Mouse (Mus musculus) CH12.LX (cell line): Measurements from ENCODE around the gene Ttc3. TPM values are rescaled to one million over a fixed set of nuclear protein-coding genes. Genes with fewer than 3 reads are reported as not detected.

Source experiments
- DNase-seq: peaks from one replicate; pipeline ENCODE4 v3.0.0-alpha.2; 2013; ENCODE audit errors: extremely low read depth
- H3K27ac ChIP-seq: 2 replicates; pipeline ENCODE4 v1.5.1; 2012; ENCODE audit warnings: low read depth, mild to moderate bottlenecking, control low read depth, moderate library complexity; ENCODE audit not compliant: insufficient read depth
- H3K27me3 ChIP-seq: replicated peaks from 2 replicates; pipeline ENCODE3; 2012; ENCODE audit warnings: inconsistent platforms
- H3K36me3 ChIP-seq, 2 experiments: replicated peaks in 1 of 2; 2 replicates each; pipeline versions ENCODE3 to v1.6.1; 2012; ENCODE audit warnings: inconsistent platforms in 1 of 2, low read length in 1 of 2, mild to moderate bottlenecking in 1 of 2, mixed read lengths in 1 of 2, moderate library complexity in 1 of 2; ENCODE audit not compliant: control insufficient read depth in 1 of 2, insufficient read depth in 1 of 2
- H3K4me1 ChIP-seq, 2 experiments: 2 replicates each; pipeline ENCODE4 v1.6.1; 2012; ENCODE audit warnings: inconsistent platforms in 1 of 2, moderate library complexity in 1 of 2; ENCODE audit not compliant: insufficient read depth in 2 of 2, control insufficient read depth in 1 of 2
- H3K4me2 ChIP-seq: 2 replicates; pipeline ENCODE4 v1.6.1; 2012; ENCODE audit warnings: low read depth, mild to moderate bottlenecking, control low read depth; ENCODE audit not compliant: poor library complexity, insufficient read depth, severe bottlenecking
- H3K4me3 ChIP-seq, 3 experiments: fragments of 150-350 bp in 1 of 3; sonication (generic) in 1 of 3; replicated peaks in 1 of 3; 2 replicates each; pipeline versions ENCODE3 to v1.5.1; 2011 to 2012; ENCODE audit warnings: low read depth in 2 of 3, low read length in 2 of 3, mild to moderate bottlenecking in 2 of 3, moderate library complexity in 2 of 3, control low read depth in 1 of 3, improper control_type of control experiment in 1 of 3, inconsistent platforms in 1 of 3, mixed read lengths in 1 of 3; ENCODE audit not compliant: poor library complexity in 1 of 3
- H3K79me2 ChIP-seq: replicated peaks from 2 replicates; pipeline ENCODE4 v1.6.1; 2012; ENCODE audit warnings: mild to moderate bottlenecking, moderate library complexity; ENCODE audit not compliant: control insufficient read depth, poor library complexity, insufficient read depth, severe bottlenecking; ENCODE audit errors: extremely low read depth
- H3K9ac ChIP-seq: 2 replicates; pipeline ENCODE4 v1.6.1; 2012; ENCODE audit warnings: low read depth, mild to moderate bottlenecking, control low read depth, moderate library complexity; ENCODE audit not compliant: insufficient read depth
- H3K9me3 ChIP-seq: replicated peaks from 2 replicates; pipeline ENCODE3; 2012; ENCODE audit warnings: low read length, inconsistent platforms, mixed read lengths
- BHLHE40 ChIP-seq: IDR thresholded peaks from 2 replicates; pipeline ENCODE4 v1.6.1; 2011; ENCODE audit warnings: mild to moderate bottlenecking, low read depth, low read length, improper control_type of control experiment
- CHD1 ChIP-seq: IDR thresholded peaks from 2 replicates; pipeline ENCODE4 v1.6.1; 2012; ENCODE audit warnings: low read depth, low read length, improper control_type of control experiment, inconsistent platforms
- CHD2 ChIP-seq: IDR thresholded peaks from 2 replicates; pipeline ENCODE4 v1.6.1; 2011; ENCODE audit warnings: low read length, improper control_type of control experiment
- EP300 ChIP-seq: IDR thresholded peaks from 2 replicates; pipeline ENCODE4 v1.6.1; 2011; ENCODE audit warnings: low read length, improper control_type of control experiment
- GABPA ChIP-seq: IDR thresholded peaks from 2 replicates; pipeline ENCODE4 v1.6.1; 2012; ENCODE audit warnings: low read depth, low read length, improper control_type of control experiment, inconsistent platforms; ENCODE audit not compliant: insufficient replicate concordance
- IRF4 ChIP-seq: IDR thresholded peaks from 2 replicates; pipeline ENCODE4 v1.6.1; 2014; ENCODE audit warnings: low read depth, mild to moderate bottlenecking, inconsistent platforms, low read length, improper control_type of control experiment
- JUND ChIP-seq: conservative IDR thresholded peaks from 2 replicates; pipeline ENCODE4 v1.6.1; 2011; ENCODE audit warnings: low read depth, low read length, improper control_type of control experiment
- MAFK ChIP-seq: IDR thresholded peaks from 2 replicates; pipeline ENCODE4 v1.6.1; 2011; ENCODE audit warnings: low read length, improper control_type of control experiment; ENCODE audit not compliant: insufficient replicate concordance
- MAX ChIP-seq: IDR thresholded peaks from 2 replicates; pipeline ENCODE4 v1.6.1; 2011; ENCODE audit warnings: low read length, improper control_type of control experiment
- MAZ ChIP-seq: IDR thresholded peaks from 2 replicates; pipeline ENCODE4 v1.6.1; 2012; ENCODE audit warnings: low read depth, mild to moderate bottlenecking, inconsistent platforms, low read length, improper control_type of control experiment, moderate library complexity
- MEF2A ChIP-seq: IDR thresholded peaks from 2 replicates; pipeline ENCODE4 v1.6.1; 2014; ENCODE audit warnings: low read depth, mild to moderate bottlenecking, inconsistent platforms, low read length, improper control_type of control experiment, borderline replicate concordance
- MXI1 ChIP-seq: IDR thresholded peaks from 2 replicates; pipeline ENCODE4 v1.6.1; 2011; ENCODE audit warnings: mild to moderate bottlenecking, low read depth, low read length, improper control_type of control experiment
- MYC ChIP-seq: IDR thresholded peaks from 2 replicates; pipeline ENCODE4 v1.6.1; 2011; ENCODE audit warnings: low read depth, mild to moderate bottlenecking, improper control_type of control experiment, low read length
- NELFE ChIP-seq: IDR thresholded peaks from 2 replicates; pipeline ENCODE4 v1.6.1; 2011; ENCODE audit warnings: low read depth, low read length, improper control_type of control experiment
- NRF1 ChIP-seq: IDR thresholded peaks from 2 replicates; pipeline ENCODE4 v1.6.1; 2014; ENCODE audit warnings: low read depth, mild to moderate bottlenecking, inconsistent platforms, low read length, improper control_type of control experiment, moderate library complexity
- POLR2A ChIP-seq: IDR thresholded peaks from 2 replicates; pipeline ENCODE4 v1.6.1; 2011; ENCODE audit warnings: low read depth, mild to moderate bottlenecking, improper control_type of control experiment, low read length
- POLR2AphosphoS2 ChIP-seq: IDR thresholded peaks from 2 replicates; pipeline ENCODE4 v1.6.1; 2011; ENCODE audit warnings: low read depth, low read length, improper control_type of control experiment
- RAD21 ChIP-seq: IDR thresholded peaks from 2 replicates; pipeline ENCODE4 v1.6.1; 2011; ENCODE audit warnings: low read depth, mild to moderate bottlenecking, low read length, improper control_type of control experiment, moderate library complexity
- SMC3 ChIP-seq: IDR thresholded peaks from 2 replicates; pipeline ENCODE4 v1.6.1; 2011; ENCODE audit warnings: low read depth, low read length, improper control_type of control experiment
- TBP ChIP-seq: conservative IDR thresholded peaks from 2 replicates; pipeline ENCODE4 v1.6.1; 2011; ENCODE audit warnings: low read depth, low read length, improper control_type of control experiment
- TCF12 ChIP-seq: IDR thresholded peaks from 2 replicates; pipeline ENCODE4 v1.6.1; 2014; ENCODE audit warnings: low read depth, mild to moderate bottlenecking, inconsistent platforms, low read length, improper control_type of control experiment
- USF2 ChIP-seq: conservative IDR thresholded peaks from 2 replicates; pipeline ENCODE4 v1.6.1; 2011; ENCODE audit warnings: low read depth, low read length, improper control_type of control experiment
- ZC3H11A ChIP-seq: IDR thresholded peaks from 2 replicates; pipeline ENCODE4 v1.6.1; 2012; ENCODE audit warnings: low read depth, mild to moderate bottlenecking, inconsistent platforms, low read length, improper control_type of control experiment
- ZMIZ1 ChIP-seq: IDR thresholded peaks from 2 replicates; pipeline ENCODE4 v1.6.1; 2012; ENCODE audit warnings: low read depth, mild to moderate bottlenecking, inconsistent platforms, low read length, improper control_type of control experiment
- ZNF384 ChIP-seq: IDR thresholded peaks from 2 replicates; pipeline ENCODE4 v1.6.1; 2012; ENCODE audit warnings: low read depth, low read length, improper control_type of control experiment, inconsistent platforms
- dilution Hi-C: fragments of 300-500 bp; cut with MboI; formaldehyde crosslinking; loops from 2 replicates; pipeline ENCODE4 v1.14.3; 2020; ENCODE audit warnings: low sequenced_read_pairs; ENCODE audit not compliant: extremely low pct_unique_long_range_greater_than_20kb, extremely low pct_ligation_motif_present
- in situ Hi-C: fragments of 300-500 bp; cut with MboI; formaldehyde crosslinking; loops from 3 replicates; pipeline ENCODE4 v1.14.3; 2019; ENCODE audit warnings: low sequenced_read_pairs, low pct_ligation_motif_present, low pct_unique_long_range_greater_than_20kb, mixed read lengths
- polyA plus RNA-seq: library from polyadenylated mRNA; unstranded; fragments of >175 nt; gene quantifications from 2 replicates; pipeline ENCODE4 v1.2.1, GENCODE M21; 2012; ENCODE audit warnings: low read depth; ENCODE audit not compliant: insufficient read length
- total RNA-seq, 2 experiments: library from RNA; depleted of rRNA; stranded (reverse); fragments of 300-350 nt in 1 of 2; fragments of >200 nt in 1 of 2; gene quantifications; 2 replicates each; pipeline ENCODE4 v1.2.3; 2012 to 2014

Ttc3 gene
- total and polyA plus RNA-seq, 3 experiments, result 59.0 to 74.5 (median 73.4) TPM

DNA sequence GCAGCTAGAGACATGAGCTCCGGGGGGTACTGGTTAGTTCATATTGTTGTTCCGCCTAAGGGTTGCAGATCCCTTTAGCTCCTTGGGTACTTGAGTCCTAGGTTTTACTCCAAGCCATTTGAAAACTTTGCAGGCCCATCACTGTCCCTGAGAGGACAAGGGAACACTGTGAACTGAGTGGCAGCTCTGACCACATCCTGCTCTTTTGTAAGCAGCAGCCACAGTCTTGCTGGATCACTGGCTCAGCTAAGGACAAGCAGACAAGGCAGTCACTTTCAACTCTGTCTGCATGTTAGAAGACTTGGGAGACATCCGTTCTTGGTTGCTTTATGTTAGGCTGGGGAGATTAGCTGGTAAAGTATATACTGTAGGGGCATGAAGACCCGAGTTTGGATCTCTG is 6.6 kb upstream of the Ttc3 start:
- H3K4me1 ChIP-seq, result peaks cover 9 to 37% of the 10 kb centered on the region in 2 experiments
- in situ Hi-C loops, result no loop called here
- H3K9ac ChIP-seq, result no peak overlapping the region
- no peak overlapping the region for H3K4me3 ChIP-seq
- H3K9me3 ChIP-seq, result no peaks in the 10 kb centered on the region
- no peaks in the 10 kb centered on the region for H3K27me3 ChIP-seq
- H3K27ac ChIP-seq, result no peak overlapping the region
- TF ChIP-seq MYC (no peak), NRF1 (no peak), MAX (no peak), MEF2A (no peak), JUND (no peak), USF2 (no peak), SMC3 (no peak), MAZ (no peak), EP300 (no peak), NELFE (no peak), MXI1 (no peak), IRF4 (no peak), BHLHE40 (no peak), TCF12 (no peak), ZC3H11A (no peak)
- no peak for DNase-seq
- no peaks in the 10 kb centered on the region for H3K79me2 ChIP-seq
- dilution Hi-C loops, result no loop called here
- H3K4me2 ChIP-seq, result no peak overlapping the region
- peaks cover 6 to 31% of the 10 kb centered on the region in 2 experiments for H3K36me3 ChIP-seq

DNA sequence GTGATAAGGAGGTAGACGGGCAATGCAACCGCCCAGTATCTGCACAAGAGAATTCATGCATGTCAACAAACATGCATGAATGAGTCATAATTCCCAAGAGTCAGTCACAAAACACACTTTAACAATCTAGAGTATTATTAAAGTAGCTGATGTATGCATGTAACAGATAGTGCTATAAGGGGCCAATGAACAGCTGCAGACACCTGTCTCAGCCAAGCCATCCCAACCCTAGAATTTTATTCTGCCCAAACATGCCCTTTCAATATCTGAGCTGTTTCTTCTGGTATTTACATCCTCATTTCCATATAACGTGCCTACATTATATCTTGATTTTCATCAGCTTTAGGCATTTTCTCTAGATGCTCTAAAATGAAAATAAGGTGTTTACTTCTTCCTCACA is 5.0 kb upstream of the Ttc3 start:
- no peak for TF ChIP-seq ZMIZ1
- TF ChIP-seq CHD2, result no peak
- TF ChIP-seq NELFE, result no peak
- TF ChIP-seq MYC, result no peak
- no peak for TF ChIP-seq MAFK
- TF ChIP-seq TBP, result no peak
- no peak for TF ChIP-seq TCF12
- no peak for TF ChIP-seq ZNF384
- no peak for TF ChIP-seq ZC3H11A
- TF ChIP-seq POLR2A, result no peak
- no peak for TF ChIP-seq MAZ
- TF ChIP-seq CHD1, result no peak
- no peak for TF ChIP-seq POLR2AphosphoS2
- TF ChIP-seq EP300, result no peak
- no peak for TF ChIP-seq RAD21
- TF ChIP-seq GABPA, result no peak
- in situ Hi-C loops (no loop called here), dilution Hi-C loops (no loop called here)
- H3K4me3 ChIP-seq, result no peak overlapping the region
- H3K27ac ChIP-seq, result no peak overlapping the region
- H3K9ac ChIP-seq, result no peak overlapping the region
- no peak overlapping the region for H3K4me2 ChIP-seq
- H3K36me3 ChIP-seq, result peaks cover 6 to 31% of the 10 kb centered on the region in 2 experiments
- no peak for DNase-seq
- H3K9me3 ChIP-seq, result no peaks in the 10 kb centered on the region
- H3K27me3 ChIP-seq, result no peaks in the 10 kb centered on the region
- no peaks in the 10 kb centered on the region for H3K79me2 ChIP-seq
- peaks cover 12 to 49% of the 10 kb centered on the region in 2 experiments for H3K4me1 ChIP-seq
